Mouse (Mus musculus) Patski (cell line): Measurements from ENCODE around the gene Apoc3. TPM values are rescaled to one million over a fixed set of nuclear protein-coding genes. Genes with fewer than 3 reads are reported as not detected.

Source experiments
- ATAC-seq: fragments of 100-300 bp; one replicate; pipeline ENCODE4 v1.8.0; 2021
- CTCF ChIA-PET: fragments of 350-600 bp; sonication (Branson Sonifier 250); formaldehyde crosslinking; loops from one replicate; lab custom pipeline; 2022; ENCODE audit warnings: inconsistent platforms; lab: Charles Lee
- POLR2A ChIA-PET: fragments of 350-600 bp; sonication (Branson Sonifier 250); formaldehyde crosslinking; loops from one replicate; lab custom pipeline; 2022; ENCODE audit warnings: antibody characterized with exemption, inconsistent platforms; lab: Charles Lee
- DNase-seq: peaks from one replicate; pipeline ENCODE4 v3.0.0-alpha.2; 2011; ENCODE audit warnings: low read depth, low spot score
- H3K27me3 ChIP-seq: fragments of 371-371 bp; one replicate; pipeline ENCODE4 v1.5.1; 2021
- CTCF ChIP-seq: fragments of 100-300 bp; IDR thresholded peaks from one replicate; pipeline ENCODE4 v1.5.1; 2021
- in situ Hi-C: fragments of 300-500 bp; cut with MboI; formaldehyde crosslinking; loops from 3 replicates; pipeline ENCODE4 v1.11.1; 2018; ENCODE audit warnings: low pct_unique_long_range_greater_than_20kb, mixed read lengths
- polyA plus RNA-seq: library from polyadenylated mRNA; unstranded; gene quantifications from one replicate; pipeline ENCODE4 v1.2.3, GENCODE M21; 2021

Gene Apoc3
- polyA plus RNA-seq, 1 experiment from 2014 or later: not detected

GRCm38 (mm10) chr9:46186387-46186786 lies 49.0 kb downstream of the Apoc3 start:
- no peak for ATAC-seq
- ChIA-PET CTCF (interaction anchor here (0.8 to 4.5 kb wide), 7 partner anchors 11 to 171 kb away, joined by 3 to 24 read pairs (median 4); no protein-coding TSS in a partner anchor), POLR2A (interaction anchor here (0.6 kb wide), 1 partner anchor 170 kb away, joined by 3 read pairs; no protein-coding TSS in a partner anchor)
- TF ChIP-seq CTCF: peak; percentile 45
- no peaks in the 10 kb centered on the region for H3K27me3 ChIP-seq
- in situ Hi-C loops: no loop called here
- no peak for DNase-seq

GRCm38 (mm10) chr9:46185191-46185590 lies 50.2 kb downstream of the Apoc3 start:
- H3K27me3 ChIP-seq: no peaks in the 10 kb centered on the region
- in situ Hi-C loops: no loop called here
- TF ChIP-seq CTCF: peak; percentile 78
- ATAC-seq: peak; percentile 62
- ChIA-PET CTCF (interaction anchor here (0.7 to 4.5 kb wide), 14 partner anchors 10 to 185 kb away, joined by 3 to 24 read pairs (median 4); no protein-coding TSS in a partner anchor), POLR2A (interaction anchor here (1.2 kb wide), 1 partner anchor 173 kb away, joined by 3 read pairs; no protein-coding TSS in a partner anchor)
- DNase-seq: no peak

- ATAC-seq (no peak), DNase-seq (no peak)
- ChIA-PET POLR2A (interaction anchor here (0.6 to 1.2 kb wide), 2 partner anchors 66 to 173 kb away, joined by 3 to 7 read pairs; no protein-coding TSS in a partner anchor), CTCF (interaction anchor here (0.8 to 4.5 kb wide), 11 partner anchors 9 to 179 kb away, joined by 3 to 24 read pairs (median 5); no protein-coding TSS in a partner anchor)
- H3K27me3 ChIP-seq: no peaks in the 10 kb centered on the region
- in situ Hi-C loops: no loop called here
- TF ChIP-seq CTCF: no peak
Measured at GRCm38 (mm10) chr9:46184542-46184941, 50.9 kb downstream of the Apoc3 start.

Other genes starting within 250 kb of the Apoc3 start
- gene Pafah1b2, start 222.9 kb downstream of the Apoc3 start, polyA plus RNA-seq: 138 TPM
- gene Sik3, start 222.8 kb downstream of the Apoc3 start, polyA plus RNA-seq: 46.2 TPM
- not detected for gene Apoa1, start 7.1 kb downstream of the Apoc3 start, polyA plus RNA-seq
- not detected for gene Apoa4, start 5.1 kb upstream of the Apoc3 start, polyA plus RNA-seq
- gene Apoa5, start 33.0 kb upstream of the Apoc3 start, polyA plus RNA-seq: not detected
- 55.1 TPM for gene Zpr1, start 37.4 kb upstream of the Apoc3 start, polyA plus RNA-seq
- 17.2 TPM for gene Bud13, start 47.4 kb upstream of the Apoc3 start, polyA plus RNA-seq
- gene 4931429L15Rik, start 84.3 kb upstream of the Apoc3 start, polyA plus RNA-seq: not detected